Mouse (Mus musculus) MEL-GATA-1-ER (cell line): ENCODE results near the gene Zfp715.

Source experiments
- DNase-seq: peaks from one replicate; pipeline ENCODE4 v3.0.0-alpha.2; 2012; ENCODE audit warnings: low read depth; ENCODE audit errors: extremely low read depth

Zfp715 gene

DNA sequence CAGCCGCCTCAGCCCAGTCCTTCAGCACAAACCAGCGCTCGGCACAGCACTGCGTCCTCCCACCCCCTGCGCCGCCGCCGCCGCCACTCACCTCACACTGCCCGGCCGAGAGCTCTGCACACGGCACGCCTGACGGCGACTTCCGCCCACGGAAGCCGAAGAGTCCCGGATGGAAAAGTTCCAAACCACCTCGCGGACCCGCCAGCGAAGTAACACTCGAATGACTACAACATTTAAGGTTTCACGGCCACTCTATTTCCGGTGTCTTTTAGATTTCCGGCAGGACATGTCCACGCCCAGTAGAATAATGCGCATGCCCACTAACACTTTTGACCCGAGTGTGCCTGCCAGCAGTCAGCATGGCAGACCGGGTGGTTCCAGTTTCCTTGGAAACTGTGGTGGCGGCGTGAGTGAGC, at the start of gene Zfp715:
TSS of gene Zfp715 (minus strand) at position 282 of the 416 bp plus-strand sequence.
- peak; percentile 94 for DNase-seq

DNA sequence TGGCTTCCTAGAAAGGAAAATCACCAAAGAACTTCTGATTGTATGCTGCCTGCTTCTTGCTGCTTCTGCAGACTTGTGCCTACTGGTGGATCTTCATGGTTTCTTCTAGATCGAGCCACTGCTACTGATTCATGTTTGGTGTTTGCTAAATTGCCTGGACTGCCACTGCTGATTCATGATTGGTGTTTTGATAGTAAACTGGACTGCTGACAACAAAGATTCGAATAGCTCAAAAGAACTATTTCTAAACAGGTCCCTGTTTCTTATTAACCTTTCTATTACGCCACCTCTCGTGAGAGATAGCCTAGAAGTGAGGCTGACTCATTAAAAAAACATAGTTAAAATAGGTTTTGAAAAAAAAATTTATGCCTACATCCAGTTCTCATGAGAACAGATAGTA, 48.9 kb upstream of the Zfp715 start:
- no peak for DNase-seq

DNA sequence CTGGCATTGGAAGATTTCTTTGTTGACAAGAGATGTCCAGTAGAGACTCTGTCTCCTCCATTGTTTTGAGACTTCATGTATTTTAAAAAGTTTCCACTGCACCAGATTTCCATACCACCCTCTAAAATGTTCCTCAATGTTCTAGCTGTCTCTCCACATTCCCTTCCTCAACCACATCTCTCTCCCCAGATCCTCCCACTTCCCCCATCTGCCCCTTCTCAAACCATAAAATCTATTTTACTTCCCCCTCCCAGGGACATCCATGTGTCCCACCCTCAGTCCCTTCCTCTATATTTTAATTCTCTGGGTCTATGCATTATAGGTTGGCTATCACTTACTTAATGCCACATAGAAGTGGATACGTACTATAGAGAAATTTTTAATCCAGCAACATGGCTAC, 48.3 kb upstream of the Zfp715 start:
- DNase-seq, result no peak

DNA sequence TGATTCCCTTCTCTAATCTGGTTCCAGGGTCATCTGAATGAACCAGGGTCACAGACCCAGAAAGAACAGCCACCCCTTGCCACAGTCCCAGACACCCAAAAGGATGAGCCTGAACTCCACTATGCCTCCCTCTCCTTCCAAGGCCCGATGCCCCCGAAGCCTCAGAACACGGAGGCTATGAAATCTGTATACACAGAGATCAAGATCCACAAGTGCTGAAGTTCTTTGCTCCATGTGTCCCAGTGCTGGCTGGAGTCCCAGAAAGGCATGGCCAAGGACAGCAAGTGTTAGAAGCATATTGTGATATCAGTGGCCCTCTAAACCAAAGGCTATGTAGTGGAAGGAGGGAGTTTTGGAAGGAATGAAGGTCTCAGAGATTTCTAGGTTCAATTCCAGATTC, 45.5 kb upstream of the Zfp715 start:
- DNase-seq, result no peak

DNA sequence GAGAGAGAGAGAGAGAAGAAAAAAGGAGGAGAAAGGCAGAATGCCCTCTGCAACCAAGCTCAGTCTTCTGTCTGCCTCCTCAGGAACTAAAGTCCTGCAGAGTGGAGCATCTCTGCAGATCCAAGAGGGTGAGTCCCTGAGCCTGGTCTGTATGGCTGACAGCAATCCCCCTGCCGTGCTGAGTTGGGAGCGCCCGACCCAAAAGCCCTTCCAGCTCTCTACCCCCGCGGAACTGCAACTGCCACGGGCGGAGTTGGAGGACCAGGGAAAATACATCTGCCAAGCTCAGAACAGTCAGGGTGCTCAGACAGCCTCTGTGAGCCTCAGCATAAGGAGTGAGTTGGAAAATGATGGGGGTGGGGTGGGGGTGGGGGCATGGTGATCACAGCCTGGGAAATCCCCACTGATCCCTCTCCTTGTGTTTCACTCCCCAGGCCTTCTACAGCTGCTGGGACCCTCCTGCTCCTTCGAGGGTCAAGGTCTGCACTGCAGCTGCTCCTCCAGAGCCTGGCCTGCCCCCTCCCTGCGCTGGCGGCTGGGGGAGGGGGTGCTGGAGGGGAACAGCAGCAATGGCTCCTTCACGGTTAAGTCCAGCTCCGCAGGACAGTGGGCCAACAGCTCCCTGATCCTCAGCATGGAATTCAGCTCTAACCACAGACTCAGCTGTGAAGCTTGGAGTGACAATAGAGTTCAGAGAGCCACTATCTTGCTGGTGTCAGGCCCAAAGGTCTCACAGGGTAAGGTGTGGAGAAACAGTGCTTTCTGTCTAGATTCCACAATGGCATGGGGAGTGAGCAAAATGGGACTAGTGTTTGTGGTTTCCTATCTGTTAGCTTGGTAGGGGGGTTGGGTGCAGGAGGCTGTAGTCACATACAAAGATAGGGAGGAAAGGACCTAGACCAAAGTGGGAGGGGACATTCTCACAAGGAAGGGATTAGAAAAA, 42.1 kb upstream of the Zfp715 start:
- no peak for DNase-seq

DNA sequence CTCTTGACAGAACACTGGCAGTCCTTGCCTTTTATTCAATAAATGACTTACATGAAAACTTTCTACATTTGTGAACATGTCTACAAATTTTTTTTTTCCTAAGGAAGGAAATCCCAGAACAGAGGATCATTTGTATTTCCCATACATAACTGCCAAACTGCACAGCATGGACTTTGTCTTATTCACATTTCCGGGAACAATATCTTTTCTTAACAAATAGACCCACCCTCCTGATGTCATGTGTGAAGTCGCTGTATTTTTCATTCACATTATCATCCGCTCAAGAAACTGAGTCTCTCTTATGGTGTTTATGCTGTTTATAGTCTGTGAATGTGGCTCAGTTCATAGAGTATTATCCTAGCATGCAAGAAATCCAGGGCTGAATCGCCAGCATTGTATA, 40.7 kb upstream of the Zfp715 start:
- DNase-seq, result no peak

DNA sequence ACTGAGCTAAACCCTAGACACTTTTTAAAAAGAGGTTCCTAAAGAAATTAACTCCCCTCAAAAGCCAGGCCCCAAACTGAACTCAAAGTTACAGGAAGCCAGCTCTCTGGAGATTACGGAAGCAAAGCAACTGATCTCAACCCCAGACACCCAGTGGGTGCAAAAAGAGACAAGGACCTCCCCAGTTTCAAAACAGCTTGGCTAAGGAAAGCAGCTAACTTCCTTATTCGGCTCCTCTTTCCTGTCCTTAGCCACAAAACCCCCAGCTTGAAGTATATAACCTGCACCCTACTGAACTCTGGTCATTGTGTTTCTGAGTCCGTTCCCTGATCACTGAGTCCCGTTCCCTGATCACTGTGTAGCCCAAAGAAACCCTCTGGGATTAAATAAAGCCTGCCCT, 40.0 kb upstream of the Zfp715 start:
- DNase-seq, result peak; percentile 96

DNA sequence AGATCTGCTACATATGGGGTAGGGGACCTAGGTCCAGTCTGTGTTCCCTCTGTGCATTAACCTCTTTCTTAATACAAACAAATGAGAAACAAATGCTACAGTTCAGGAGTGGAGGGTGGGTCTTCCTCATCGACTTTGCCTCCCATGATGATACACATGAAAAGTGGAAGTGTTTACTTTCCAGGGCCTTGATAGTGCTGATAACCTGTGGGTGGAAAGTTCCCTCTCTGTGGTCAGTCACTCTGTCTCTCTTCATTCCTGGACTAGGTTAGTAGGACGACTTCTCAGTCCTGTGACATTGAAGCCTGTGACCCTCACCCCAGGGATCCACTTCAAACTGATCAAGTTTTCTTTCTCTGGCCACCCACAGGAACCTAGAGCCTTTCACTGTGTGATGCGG, 38.1 kb upstream of the Zfp715 start, which contains the start of gene Siglecf:
TSS of gene Siglecf (plus strand) at position 188 of the 400 bp plus-strand sequence.
- peak; percentile 59 for DNase-seq

DNA sequence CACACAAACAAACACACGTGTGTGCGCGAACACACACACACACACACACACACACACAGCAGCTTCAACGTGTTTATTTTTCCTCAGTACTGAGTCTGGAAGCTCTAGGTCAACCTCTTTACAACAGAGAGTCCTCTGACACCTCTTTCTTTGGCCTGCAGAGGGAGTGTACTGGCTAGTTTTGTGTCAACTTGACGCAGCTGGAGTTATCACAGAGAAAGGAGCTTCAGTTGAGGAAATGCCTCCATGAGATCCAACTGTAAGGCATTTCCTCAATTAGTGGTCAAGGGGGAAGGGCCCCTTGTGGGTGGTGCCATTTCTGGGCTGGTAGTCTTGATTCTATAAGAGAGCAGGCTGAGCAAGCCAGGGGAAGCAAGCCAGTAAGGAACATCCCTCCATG, 36.5 kb upstream of the Zfp715 start:
- peak; percentile 59 for DNase-seq

DNA sequence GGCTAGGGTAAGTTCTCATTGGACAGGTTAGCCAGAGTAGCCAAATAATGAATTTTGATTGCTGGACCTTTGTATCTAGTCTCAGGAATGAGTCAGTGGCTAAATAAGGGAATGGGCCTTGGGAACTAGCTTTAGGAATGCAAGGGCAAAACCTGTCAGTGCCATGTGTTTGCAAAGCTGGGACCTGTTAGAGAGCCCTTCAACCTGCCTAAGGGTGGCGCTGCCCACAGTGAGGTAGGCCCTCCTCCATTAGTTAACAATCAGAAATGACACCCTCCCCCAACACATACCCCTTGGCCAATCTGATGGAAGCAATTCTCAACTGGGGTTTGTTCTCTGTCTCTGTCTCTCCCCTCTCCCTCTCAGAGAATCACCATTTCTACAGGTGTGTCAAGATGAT, 33.5 kb upstream of the Zfp715 start:
- DNase-seq, result no peak

DNA sequence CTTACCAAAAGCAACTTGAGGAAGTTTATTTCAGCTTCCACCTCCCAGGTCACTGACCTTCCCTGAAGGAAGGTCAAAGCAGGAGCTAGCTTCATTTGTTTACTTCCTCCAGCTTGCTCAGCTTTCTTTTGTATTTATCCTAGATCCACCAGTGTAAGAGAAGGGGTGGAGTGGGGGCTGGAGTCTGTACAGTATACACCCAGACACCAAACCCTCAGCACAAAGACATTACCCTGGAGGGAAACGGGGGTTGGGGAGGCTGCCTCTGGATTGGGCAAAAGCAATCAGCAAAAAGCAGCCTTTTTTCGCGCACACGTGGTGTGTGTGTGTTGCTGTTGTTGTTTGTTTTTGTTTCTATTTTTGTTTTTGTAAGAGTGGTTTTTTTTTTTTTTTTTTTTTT, 33.1 kb upstream of the Zfp715 start:
- no peak for DNase-seq

DNA sequence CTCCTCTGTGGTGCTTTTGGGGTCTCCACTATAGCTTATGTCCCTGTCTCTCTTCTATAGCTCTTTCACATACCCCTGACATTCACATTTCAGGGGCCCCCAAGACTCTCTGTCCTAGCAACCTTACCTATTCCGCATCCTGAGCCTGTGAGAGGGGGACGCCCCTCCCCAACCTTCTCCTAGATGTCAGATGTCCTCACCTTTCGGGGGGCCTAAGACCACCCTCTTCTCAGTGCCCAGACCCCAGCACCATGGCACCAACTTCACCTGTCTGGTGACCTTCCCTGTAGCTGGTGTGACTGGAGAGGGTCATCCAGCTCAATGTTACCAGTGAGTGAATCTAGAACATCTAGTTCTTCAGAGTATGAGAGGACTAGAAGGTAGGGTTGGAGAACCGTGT, 31.4 kb upstream of the Zfp715 start:
- DNase-seq, result no peak

DNA sequence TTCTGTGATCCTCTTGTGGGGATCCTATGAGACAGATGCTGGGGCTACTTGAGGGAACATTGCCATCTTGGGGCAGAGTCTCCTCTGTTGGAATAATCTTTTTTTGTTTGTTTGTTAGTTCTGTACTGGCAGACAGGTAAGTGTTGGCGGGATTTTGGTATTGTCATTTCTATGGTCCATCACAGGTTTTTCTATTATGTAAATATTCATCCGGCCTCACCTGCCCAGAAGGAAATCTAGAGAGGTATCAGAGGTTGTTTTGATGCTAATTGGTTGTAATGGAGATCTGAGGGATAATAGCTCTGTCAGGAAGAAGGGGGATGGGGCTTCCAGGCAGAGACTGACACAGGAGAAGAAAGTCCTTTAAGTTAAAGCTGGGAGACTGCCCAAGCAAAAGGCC, 30.9 kb upstream of the Zfp715 start:
- DNase-seq, result no peak

DNA sequence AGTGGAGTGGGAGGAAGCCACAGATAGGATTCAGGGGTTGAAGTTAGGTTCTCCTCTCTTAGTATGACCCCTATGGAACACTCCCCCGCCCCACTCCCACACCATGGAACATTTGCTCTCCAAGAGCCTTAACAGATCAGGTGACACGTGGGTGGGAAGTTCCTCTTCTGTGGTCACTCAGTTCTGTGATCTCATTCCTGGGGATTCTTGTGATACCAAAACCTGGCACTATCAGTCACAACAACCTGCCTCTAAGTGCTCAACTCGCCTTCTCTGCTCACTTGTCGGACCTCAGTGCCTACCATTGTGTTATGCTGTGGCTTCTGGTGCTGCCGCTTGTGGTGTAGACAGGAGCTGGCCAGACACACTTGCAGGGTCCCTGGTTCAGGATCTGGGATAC, 30.1 kb upstream of the Zfp715 start:
- DNase-seq, result peak; percentile 83

DNA sequence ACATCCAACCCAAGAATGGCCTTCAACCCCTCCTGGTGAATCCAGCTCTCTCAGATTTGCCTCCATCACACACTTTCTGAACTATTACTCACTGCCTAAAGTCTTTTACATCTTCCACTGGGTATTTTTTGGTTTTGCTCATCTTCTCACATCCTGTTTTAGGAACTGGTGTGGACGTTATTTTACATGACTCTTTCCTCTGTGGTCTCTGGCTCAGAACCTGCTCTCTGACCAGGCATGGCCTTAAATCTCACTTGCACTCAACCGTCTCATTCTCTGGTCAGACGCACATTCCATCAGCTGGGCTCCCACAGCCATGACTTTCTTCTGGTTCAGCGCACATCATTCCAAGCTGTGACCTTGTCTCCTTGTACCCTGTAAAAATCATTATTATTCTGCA, 27.7 kb upstream of the Zfp715 start:
- DNase-seq, result no peak

DNA sequence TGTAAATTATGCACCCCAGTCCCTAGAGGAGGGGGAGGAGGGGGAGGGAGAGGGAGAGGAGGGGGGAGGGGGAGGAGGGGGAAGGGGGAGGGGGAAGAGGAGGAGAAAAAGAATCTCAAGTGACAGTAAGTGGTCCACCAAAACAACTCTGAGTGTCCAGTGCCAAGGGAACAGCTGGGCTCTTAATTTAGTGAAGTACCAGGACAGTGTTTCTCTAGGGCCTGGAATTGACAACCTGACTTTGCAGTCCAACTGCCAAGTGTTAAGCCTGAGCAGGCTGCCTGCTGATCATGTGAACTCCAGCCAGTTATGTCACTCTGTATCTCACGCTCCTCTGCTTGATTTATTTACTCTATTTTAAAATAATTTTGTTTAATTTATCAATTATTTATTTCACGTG, 20.8 kb upstream of the Zfp715 start:
- no peak for DNase-seq

DNA sequence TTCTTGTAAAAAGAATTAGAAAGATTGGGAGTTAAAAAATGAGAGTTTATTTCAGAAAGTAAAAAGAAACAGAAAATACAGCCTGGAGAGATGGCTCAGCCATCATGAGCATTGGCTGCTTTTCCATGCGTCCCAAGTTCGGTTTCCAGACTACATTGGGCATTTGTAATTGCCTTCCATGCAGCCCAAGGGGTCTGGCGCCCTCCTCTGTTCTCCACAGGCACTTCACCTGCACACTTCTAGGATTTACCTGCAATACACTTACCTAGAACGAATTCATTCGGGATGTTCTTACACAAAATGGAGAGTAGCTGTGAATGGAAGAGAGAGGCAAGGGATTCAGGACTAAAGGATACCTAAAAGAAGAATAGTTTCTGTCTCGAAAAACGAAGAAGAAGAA, 20.1 kb upstream of the Zfp715 start:
- DNase-seq, result no peak

DNA sequence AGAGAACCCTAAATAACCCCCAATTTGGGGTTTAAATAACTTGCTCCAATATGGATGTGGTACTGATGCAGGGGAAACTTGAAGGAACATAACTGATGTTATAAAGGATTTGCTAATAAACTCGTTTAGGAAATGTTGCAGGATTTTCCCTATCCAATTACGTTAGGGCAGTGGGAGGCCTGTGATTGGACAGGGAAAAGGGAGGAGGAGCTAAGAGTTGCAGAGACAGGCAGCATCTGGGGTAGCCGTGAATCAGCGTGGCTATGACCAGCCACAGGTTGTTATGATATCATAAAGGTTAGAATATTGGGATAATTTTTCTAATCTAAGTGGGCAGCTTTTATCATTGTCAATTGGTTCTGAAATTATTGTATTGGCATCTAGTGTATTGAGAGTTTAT, 15.0 kb upstream of the Zfp715 start:
- no peak for DNase-seq

DNA sequence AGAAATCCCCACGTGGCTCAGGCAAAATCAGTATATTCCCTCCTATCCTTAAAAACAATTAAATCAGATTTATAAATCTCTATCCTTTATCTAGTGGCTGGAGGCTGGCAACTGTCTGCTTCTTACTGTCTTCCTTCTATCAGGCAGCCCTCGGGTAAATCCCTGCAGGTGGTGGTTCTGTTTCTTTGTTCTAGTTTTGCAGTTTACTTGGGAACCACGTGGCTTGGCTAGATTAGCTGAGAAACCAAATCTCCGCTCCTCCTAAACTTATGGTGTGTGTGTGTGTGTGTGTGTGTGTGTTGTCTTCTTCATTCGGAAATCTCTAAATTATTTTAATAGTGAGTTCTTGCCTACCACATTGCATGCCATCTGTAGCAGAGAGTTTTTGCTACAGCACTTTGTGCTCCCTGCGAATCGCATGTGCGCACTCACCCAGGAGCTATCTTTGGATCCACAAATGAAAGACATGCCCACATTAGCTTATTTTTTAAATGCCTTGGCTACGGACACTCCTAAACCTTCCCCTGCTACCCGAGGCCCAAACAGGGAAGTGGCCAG, 13.2 kb upstream of the Zfp715 start:
- no peak for DNase-seq

DNA sequence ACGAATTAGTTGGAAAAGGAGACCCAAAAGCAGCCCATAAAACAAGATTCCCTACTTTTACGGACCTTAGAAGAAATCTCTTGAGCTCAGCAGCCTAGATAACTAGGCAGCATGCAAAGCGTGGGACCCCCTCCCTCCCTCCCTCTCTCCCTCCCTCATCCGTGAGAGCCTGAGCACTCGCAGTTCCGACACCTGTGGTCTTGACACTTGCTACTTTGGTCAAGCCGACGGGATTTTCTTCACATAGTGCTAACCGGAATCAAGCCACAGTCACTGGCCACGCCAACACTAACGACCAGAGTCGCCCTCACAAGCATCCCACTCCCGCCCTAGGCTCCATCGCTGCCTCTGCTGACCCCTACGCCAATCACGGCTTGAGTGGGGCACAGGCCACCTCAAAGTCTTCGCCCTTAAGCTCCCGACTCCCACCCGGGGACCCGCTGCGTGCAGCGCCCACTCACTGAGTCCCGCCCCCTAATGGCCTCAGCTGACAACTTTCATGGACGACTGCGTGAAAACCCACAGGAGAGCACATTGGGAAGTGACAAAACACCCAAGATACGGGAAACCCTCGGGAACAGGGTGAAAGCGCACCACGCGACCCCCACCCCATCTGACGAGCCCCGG, 595 bp downstream of the Zfp715 start:
- no peak for DNase-seq

DNA sequence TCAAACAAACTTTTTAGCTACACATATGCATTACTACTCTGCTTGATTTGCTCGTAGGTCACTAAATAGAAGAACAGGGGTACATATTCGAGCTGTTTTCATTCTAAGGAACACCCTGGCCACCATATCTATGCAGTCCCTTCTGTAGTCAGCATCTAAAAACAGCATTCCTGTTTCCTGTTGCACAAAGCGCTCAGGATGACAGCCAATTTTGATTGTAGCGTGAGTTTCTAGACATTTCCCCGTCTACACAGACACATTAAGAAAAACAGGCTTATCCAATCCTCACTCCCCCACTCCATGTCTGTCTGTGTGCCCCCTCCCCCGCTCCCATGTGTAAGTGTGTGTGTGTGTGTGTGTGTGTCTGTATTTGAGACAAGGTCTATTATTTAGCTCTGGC, 1.5 kb downstream of the Zfp715 start:
- DNase-seq, result no peak

DNA sequence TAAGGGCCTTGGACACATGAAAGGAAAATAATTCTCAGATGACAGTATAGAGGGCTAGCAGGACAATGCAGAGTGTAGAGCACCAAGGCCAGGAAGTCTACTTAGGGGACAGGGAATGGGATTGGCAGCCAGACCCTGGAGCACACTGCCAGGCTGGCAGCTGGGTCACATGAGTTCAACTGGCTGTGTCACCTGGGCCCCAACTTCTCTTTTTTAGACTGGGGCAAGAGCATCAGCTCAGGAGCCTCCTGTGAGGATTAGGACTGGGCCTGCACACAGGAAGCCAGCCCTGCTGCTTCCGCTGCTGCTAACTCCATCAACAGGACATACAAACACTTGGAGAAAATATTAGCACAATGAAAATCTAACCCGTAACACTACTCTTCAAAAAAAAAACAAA, 4.0 kb downstream of the Zfp715 start:
- no peak for DNase-seq

DNA sequence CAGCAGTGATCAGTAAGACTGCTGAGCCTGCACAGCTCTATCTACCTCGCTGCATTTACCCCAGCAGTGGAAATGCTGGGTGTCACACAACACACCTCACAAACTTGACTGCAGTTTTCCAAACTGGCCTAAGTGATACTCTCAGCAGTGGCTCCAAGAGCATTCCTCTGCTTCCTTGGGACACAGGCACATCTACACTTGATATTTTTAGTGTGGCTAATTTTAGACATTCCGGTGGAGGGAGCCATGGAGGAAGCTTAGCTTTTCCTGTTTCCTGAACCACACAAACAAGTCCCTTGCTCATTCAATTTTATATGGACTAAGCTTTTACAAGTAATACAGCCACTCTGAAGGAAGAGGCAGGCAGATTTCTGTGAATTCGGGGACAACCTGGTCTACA, 7.9 kb downstream of the Zfp715 start:
- DNase-seq, result no peak
